Mouse (Mus musculus) cerebellum, adult 2 months (tissue): ENCODE results near the gene Dgcr2.

Source experiments
- CTCF ChIP-seq: fragments of 200-500 bp; IDR thresholded peaks from 2 replicates; pipeline ENCODE4 v1.5.1; 2011; ENCODE audit warnings: low read depth, mild to moderate bottlenecking, control low read depth, low read length, moderate library complexity, borderline replicate concordance; ENCODE audit not compliant: insufficient read depth
- POLR2A ChIP-seq: fragments of 200-500 bp; IDR thresholded peaks from 2 replicates; pipeline ENCODE4 v1.6.1; 2011; ENCODE audit warnings: low read length, control low read depth, borderline replicate concordance; ENCODE audit not compliant: insufficient read depth

- TF ChIP-seq POLR2A (no peak), CTCF (no peak)
These were observed 62.9 kb downstream of the Dgcr2 start for GRCm38 (mm10) chr16:17835481-17835880.
